Mouse (Mus musculus): ENCODE data around the gene Slc2a1. TPM values are rescaled to one million over a fixed set of nuclear protein-coding genes. Genes with fewer than 3 reads are reported as not detected.

Slc2a1 gene
- polyA plus RNA-seq, 1 experiment from 2014 or later: 94.2 TPM

DNA sequence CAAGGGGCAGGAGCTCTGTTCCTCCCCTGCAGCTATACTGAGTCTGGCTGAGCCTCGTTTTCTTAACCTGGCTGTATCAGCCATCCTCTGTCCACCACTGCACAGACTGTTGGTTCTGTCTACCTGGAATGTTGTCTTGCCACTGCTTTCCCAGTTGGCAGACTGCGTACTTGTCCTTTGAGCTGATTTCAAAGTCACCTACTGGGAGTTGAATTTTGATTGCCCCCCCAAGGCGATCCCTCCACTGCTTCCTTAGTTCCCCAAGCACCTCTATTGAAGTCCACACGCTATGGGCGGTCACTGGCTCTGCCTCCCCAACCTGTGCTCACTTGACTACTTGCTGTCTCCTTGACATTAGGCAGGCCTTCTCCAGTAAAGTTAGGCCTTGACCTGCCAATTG lies 9.1 kb downstream of the Slc2a1 start:
- H3K27ac ChIP-seq (replicated peaks; ENCODE audit: low read depth, low read length): no peak overlapping the region
- DNase-seq (ENCODE audit: low spot score) (no peak), ATAC-seq (ENCODE audit: low read depth) (no peak)
- H3K4me1 ChIP-seq (ENCODE audit: control insufficient read depth, insufficient read depth, low read length): peaks cover 6% of the 10 kb centered on the region
- no peaks in the 10 kb centered on the region for H3K27me3 ChIP-seq (replicated peaks; ENCODE audit: control insufficient read depth, insufficient read depth, low read length)
- WGBS: 73% methylated on average over 5 of the region's 5 CpGs
- H3K4me3 ChIP-seq (ENCODE audit: low read depth, low read length): no peak overlapping the region
- H3K9me3 ChIP-seq (ENCODE audit: control insufficient read depth, low read length): no peaks in the 10 kb centered on the region
- H3K9ac ChIP-seq (ENCODE audit: low read depth, low read length): no peak overlapping the region
- no peak overlapping the region for H3K4me2 ChIP-seq (ENCODE audit: low read depth, low read length)
- H3K36me3 ChIP-seq (ENCODE audit: control insufficient read depth, insufficient read depth, low read length): peaks cover 34% of the 10 kb centered on the region

DNA sequence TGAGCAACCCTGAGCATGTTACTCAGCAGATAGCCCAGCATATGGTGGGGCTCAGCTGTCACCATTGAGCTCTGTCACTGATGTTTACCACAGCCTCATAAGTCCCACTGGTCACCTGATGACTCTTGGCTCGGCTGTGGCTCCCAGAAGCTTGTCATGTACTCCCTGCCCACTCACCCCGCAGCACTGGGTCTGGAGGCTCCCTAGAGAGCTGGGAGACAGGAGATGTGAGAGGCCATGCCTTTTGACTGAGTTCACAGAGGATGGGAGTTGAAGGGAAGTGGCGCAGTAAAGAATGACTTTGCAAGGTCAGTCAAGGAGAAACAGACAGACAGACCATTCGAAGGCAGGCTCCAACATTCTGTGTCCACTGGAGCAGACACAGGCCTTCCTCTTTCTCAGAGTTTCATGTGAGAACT lies 10.2 kb downstream of the Slc2a1 start:
- Histone ChIP-seq H3K27ac (replicated peaks; ENCODE audit: low read depth, low read length) (no peak overlapping the region), H3K4me2 (ENCODE audit: low read depth, low read length) (no peak overlapping the region), H3K4me1 (ENCODE audit: control insufficient read depth, insufficient read depth, low read length) (peaks cover 6% of the 10 kb centered on the region), H3K9ac (ENCODE audit: low read depth, low read length) (no peak overlapping the region), H3K27me3 (replicated peaks; ENCODE audit: control insufficient read depth, insufficient read depth, low read length) (no peaks in the 10 kb centered on the region), H3K4me3 (ENCODE audit: low read depth, low read length) (no peak overlapping the region), H3K36me3 (ENCODE audit: control insufficient read depth, insufficient read depth, low read length) (peaks cover 44% of the 10 kb centered on the region), H3K9me3 (ENCODE audit: control insufficient read depth, low read length) (no peaks in the 10 kb centered on the region)
- DNase-seq (ENCODE audit: low spot score): no peak
- ATAC-seq (ENCODE audit: low read depth): no peak
- WGBS: 81% methylated on average over 4 of the region's 4 CpGs

DNA sequence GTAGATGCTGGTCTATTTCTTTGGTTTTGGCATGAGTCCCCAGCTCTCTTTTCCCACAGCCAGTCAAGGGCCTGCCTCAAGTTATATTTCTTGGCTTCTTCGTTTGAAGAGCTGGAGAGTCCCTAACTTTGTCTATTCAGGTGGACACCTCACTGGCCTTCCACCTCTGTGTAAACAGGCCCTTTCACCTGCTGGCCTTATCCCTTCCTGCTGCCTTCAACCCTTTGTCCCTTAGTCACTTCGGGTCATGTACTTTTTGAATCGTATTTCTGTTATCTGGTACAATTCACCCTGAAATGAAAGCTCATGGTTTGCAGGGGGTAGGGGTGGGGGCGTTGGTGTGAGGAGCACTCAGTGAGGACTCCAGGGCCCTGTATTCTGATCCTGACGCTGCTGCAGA lies 10.8 kb downstream of the Slc2a1 start:
- H3K27me3 ChIP-seq (replicated peaks; ENCODE audit: control insufficient read depth, insufficient read depth, low read length): no peaks in the 10 kb centered on the region
- peaks cover 51% of the 10 kb centered on the region for H3K36me3 ChIP-seq (ENCODE audit: control insufficient read depth, insufficient read depth, low read length)
- WGBS: 78% methylated on average over 5 of the region's 5 CpGs
- no peak overlapping the region for H3K4me3 ChIP-seq (ENCODE audit: low read depth, low read length)
- no peak overlapping the region for H3K9ac ChIP-seq (ENCODE audit: low read depth, low read length)
- no peak overlapping the region for H3K27ac ChIP-seq (replicated peaks; ENCODE audit: low read depth, low read length)
- H3K9me3 ChIP-seq (ENCODE audit: control insufficient read depth, low read length): no peaks in the 10 kb centered on the region
- H3K4me2 ChIP-seq (ENCODE audit: low read depth, low read length): no peak overlapping the region
- peaks cover 6% of the 10 kb centered on the region for H3K4me1 ChIP-seq (ENCODE audit: control insufficient read depth, insufficient read depth, low read length)
- ATAC-seq (ENCODE audit: low read depth) (no peak), DNase-seq (ENCODE audit: low spot score) (no peak)

DNA sequence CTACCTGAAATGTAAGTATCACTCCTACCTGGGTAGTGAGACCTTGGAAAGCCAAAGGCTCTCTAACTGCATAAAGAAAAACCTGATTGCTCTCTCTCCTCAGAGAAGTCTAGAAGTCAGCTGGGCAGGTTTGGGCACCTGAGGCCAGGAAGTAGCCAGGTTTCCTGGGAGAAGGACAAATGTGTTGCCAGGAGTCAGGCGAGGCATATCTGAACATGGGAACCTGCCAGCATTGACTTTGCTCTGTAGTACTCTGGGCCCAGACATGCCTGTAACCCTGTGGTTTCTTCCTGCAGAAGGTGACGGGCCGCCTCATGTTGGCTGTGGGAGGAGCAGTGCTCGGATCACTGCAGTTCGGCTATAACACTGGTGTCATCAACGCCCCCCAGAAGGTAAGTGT lies 11.6 kb downstream of the Slc2a1 start:
- H3K4me1 ChIP-seq (ENCODE audit: control insufficient read depth, insufficient read depth, low read length): peaks cover 6% of the 10 kb centered on the region
- H3K9ac ChIP-seq (ENCODE audit: low read depth, low read length): no peak overlapping the region
- no peak overlapping the region for H3K4me3 ChIP-seq (ENCODE audit: low read depth, low read length)
- no peaks in the 10 kb centered on the region for H3K9me3 ChIP-seq (ENCODE audit: control insufficient read depth, low read length)
- WGBS: 77% methylated on average over 6 of the region's 6 CpGs
- H3K4me2 ChIP-seq (ENCODE audit: low read depth, low read length): no peak overlapping the region
- DNase-seq (ENCODE audit: low spot score) (peak; percentile 29), ATAC-seq (ENCODE audit: low read depth) (no peak)
- H3K36me3 ChIP-seq (ENCODE audit: control insufficient read depth, insufficient read depth, low read length): peaks cover 58% of the 10 kb centered on the region
- H3K27ac ChIP-seq (replicated peaks; ENCODE audit: low read depth, low read length): no peak overlapping the region
- no peaks in the 10 kb centered on the region for H3K27me3 ChIP-seq (replicated peaks; ENCODE audit: control insufficient read depth, insufficient read depth, low read length)

DNA sequence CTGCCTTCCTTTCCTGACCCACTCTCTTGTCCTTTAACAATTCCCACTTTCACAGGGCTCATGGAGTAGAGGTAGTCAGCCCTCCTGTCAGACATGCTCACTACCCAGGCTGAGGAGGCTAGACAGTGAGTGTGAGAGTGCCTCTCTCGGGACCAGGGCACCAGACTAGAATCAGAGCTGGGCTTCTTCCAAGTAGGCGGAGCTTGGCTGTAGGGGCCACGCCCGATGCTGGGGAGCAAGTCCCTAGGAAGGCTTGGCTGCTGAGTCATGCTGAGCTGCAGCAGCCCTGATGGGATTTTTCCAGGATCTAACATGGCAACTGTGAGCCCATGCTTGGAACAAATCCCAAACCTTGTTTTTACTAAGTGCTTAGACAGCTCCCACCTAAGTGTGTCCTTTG lies 12.7 kb downstream of the Slc2a1 start:
- WGBS: 42% methylated on average over 4 of the region's 4 CpGs
- Histone ChIP-seq H3K36me3 (ENCODE audit: control insufficient read depth, insufficient read depth, low read length) (peaks cover 69% of the 10 kb centered on the region), H3K9ac (ENCODE audit: low read depth, low read length) (no peak overlapping the region), H3K4me2 (ENCODE audit: low read depth, low read length) (no peak overlapping the region), H3K4me3 (ENCODE audit: low read depth, low read length) (no peak overlapping the region), H3K27me3 (replicated peaks; ENCODE audit: control insufficient read depth, insufficient read depth, low read length) (no peaks in the 10 kb centered on the region), H3K9me3 (ENCODE audit: control insufficient read depth, low read length) (no peaks in the 10 kb centered on the region), H3K4me1 (ENCODE audit: control insufficient read depth, insufficient read depth, low read length) (peaks cover 6% of the 10 kb centered on the region), H3K27ac (replicated peaks; ENCODE audit: low read depth, low read length) (no peak overlapping the region)
- DNase-seq (ENCODE audit: low spot score): peak; percentile 82
- peak; percentile 24; the same call in 1 of the 2 replicates for ATAC-seq (ENCODE audit: low read depth)

DNA sequence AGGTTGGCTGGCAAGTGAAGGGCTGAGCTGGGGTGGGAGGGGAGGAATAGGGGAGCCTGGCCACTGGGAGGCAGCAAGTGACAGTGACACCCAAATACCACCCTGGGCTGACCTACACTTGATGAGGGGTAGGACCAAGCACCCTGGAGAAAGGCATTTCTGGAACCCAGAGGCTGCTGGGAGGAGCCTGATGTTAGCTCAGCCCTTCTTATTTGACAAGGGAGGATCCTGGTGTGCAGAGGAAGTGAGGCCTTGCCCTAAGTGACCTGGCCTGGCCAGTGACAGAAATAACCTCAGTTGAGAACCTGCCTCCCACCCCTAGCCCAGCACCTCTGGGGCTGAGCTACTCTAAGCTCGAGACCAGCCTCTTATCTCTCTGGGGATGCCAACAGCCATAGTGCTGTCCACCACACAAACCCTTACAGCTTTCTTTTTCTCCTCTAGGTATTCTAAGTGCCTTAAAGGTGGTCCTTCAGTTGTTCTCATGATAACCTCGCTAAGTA lies 16.3 kb downstream of the Slc2a1 start:
- H3K9ac ChIP-seq (ENCODE audit: low read depth, low read length): no peak overlapping the region
- H3K27ac ChIP-seq (replicated peaks; ENCODE audit: low read depth, low read length): no peak overlapping the region; the same call in 1 of the 2 replicates
- 72% methylated on average over 2 of the region's 2 CpGs for WGBS
- ATAC-seq (ENCODE audit: low read depth) (no peak), DNase-seq (ENCODE audit: low spot score) (no peak)
- no peak overlapping the region for H3K4me3 ChIP-seq (ENCODE audit: low read depth, low read length)
- H3K9me3 ChIP-seq (ENCODE audit: control insufficient read depth, low read length): no peaks in the 10 kb centered on the region
- peaks cover 89% of the 10 kb centered on the region for H3K36me3 ChIP-seq (ENCODE audit: control insufficient read depth, insufficient read depth, low read length)
- peaks cover 6% of the 10 kb centered on the region for H3K4me1 ChIP-seq (ENCODE audit: control insufficient read depth, insufficient read depth, low read length)
- H3K27me3 ChIP-seq (replicated peaks; ENCODE audit: control insufficient read depth, insufficient read depth, low read length): no peaks in the 10 kb centered on the region
- no peak overlapping the region for H3K4me2 ChIP-seq (ENCODE audit: low read depth, low read length)

DNA sequence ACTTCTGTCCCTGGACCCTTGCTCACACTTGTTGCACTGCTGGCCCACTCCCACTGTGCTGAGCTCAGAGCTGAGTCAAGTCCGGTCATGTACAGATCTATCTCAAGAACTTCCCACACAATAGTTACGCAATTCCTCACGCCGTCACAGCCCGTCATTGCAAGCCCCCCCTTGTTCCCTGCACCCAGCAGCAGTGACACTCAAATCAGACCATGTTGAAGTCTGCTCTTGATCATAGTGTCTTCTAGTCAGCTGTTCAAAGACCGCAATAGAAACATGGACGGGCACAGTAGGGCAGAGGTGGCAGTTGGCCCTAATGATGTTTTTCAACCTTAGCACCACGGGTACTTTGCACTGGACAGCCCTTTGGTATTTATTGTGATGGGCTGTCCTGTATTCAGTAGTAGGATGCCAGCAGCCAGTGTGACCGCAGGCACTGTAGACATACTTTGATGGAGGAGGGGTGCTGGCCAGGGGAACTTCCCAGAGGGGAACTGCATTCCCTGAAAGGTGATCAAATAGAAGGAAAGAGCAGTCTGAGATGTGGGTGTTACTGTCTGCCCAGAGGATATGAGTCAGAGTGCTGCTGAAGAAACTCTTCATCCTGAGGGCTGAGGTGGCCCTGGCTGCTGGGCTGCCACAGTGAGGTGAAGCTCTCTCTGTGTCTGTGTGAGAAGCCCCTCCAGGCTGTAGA lies 17.2 kb downstream of the Slc2a1 start:
- Histone ChIP-seq H3K27me3 (replicated peaks; ENCODE audit: control insufficient read depth, insufficient read depth, low read length) (no peaks in the 10 kb centered on the region), H3K4me1 (ENCODE audit: control insufficient read depth, insufficient read depth, low read length) (peaks cover 6% of the 10 kb centered on the region), H3K9ac (ENCODE audit: low read depth, low read length) (no peak overlapping the region), H3K4me3 (ENCODE audit: low read depth, low read length) (no peak overlapping the region), H3K4me2 (ENCODE audit: low read depth, low read length) (no peak overlapping the region), H3K9me3 (ENCODE audit: control insufficient read depth, low read length) (no peaks in the 10 kb centered on the region), H3K36me3 (ENCODE audit: control insufficient read depth, insufficient read depth, low read length) (peaks cover 82% of the 10 kb centered on the region), H3K27ac (replicated peaks; ENCODE audit: low read depth, low read length) (no peak overlapping the region)
- DNase-seq (ENCODE audit: low spot score) (no peak), ATAC-seq (ENCODE audit: low read depth) (no peak)
- 76% methylated on average over 9 of the region's 9 CpGs for WGBS

DNA sequence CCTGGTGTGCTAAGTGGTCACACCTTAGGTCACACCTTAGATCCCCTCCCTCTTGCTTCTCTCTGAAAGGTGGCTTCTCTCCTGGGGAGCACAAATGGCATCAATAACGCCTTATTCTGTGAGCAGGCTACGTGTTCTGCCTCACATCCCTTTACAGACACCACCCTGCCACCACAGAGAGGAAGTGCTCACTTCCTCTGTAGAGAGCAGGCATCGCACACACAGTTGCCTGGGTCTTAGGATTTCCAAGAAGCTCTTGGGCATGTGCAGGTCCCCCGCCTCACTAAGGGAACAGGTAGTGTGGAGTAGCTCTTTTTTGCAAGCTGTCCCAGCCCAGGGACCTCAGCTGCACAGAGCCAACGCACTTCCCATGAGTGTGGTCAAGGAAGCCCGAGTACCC lies 18.7 kb downstream of the Slc2a1 start:
- WGBS: 84% methylated on average over 6 of the region's 6 CpGs
- Histone ChIP-seq H3K27me3 (replicated peaks; ENCODE audit: control insufficient read depth, insufficient read depth, low read length) (no peaks in the 10 kb centered on the region), H3K36me3 (ENCODE audit: control insufficient read depth, insufficient read depth, low read length) (peaks cover 82% of the 10 kb centered on the region), H3K27ac (replicated peaks; ENCODE audit: low read depth, low read length) (no peak overlapping the region), H3K4me1 (ENCODE audit: control insufficient read depth, insufficient read depth, low read length) (no peaks in the 10 kb centered on the region), H3K4me3 (ENCODE audit: low read depth, low read length) (no peak overlapping the region), H3K9me3 (ENCODE audit: control insufficient read depth, low read length) (no peaks in the 10 kb centered on the region), H3K9ac (ENCODE audit: low read depth, low read length) (no peak overlapping the region), H3K4me2 (ENCODE audit: low read depth, low read length) (no peak overlapping the region)
- ATAC-seq (ENCODE audit: low read depth) (no peak), DNase-seq (ENCODE audit: low spot score) (no peak)

DNA sequence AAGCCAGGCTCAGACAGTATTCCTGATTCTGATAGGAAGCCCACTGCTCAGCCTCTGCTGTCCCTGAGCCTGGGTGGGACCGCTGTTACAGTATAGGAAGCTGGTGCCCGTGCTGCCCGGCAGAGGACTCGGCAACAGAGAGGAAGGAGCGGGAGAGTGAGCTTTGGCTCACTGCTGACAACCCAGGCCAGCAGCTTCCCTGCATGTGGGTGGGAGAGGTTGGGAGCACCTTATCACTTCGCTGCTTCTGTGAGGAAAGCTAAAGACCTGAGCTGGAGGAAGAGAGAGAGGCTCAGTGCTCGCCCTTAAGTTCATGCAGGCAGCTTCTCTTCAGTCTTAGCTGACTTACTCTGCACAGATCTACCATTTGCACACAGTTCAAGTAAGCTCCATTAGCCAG lies 20.0 kb downstream of the Slc2a1 start:
- DNase-seq (ENCODE audit: low spot score): no peak
- no peak for ATAC-seq (ENCODE audit: low read depth)
- Histone ChIP-seq H3K4me3 (ENCODE audit: low read depth, low read length) (no peak overlapping the region), H3K4me2 (ENCODE audit: low read depth, low read length) (no peak overlapping the region), H3K27ac (replicated peaks; ENCODE audit: low read depth, low read length) (no peak overlapping the region), H3K36me3 (ENCODE audit: control insufficient read depth, insufficient read depth, low read length) (peaks cover 82% of the 10 kb centered on the region), H3K4me1 (ENCODE audit: control insufficient read depth, insufficient read depth, low read length) (no peaks in the 10 kb centered on the region), H3K9me3 (ENCODE audit: control insufficient read depth, low read length) (no peaks in the 10 kb centered on the region), H3K27me3 (replicated peaks; ENCODE audit: control insufficient read depth, insufficient read depth, low read length) (no peaks in the 10 kb centered on the region), H3K9ac (ENCODE audit: low read depth, low read length) (no peak overlapping the region)
- 79% methylated on average over 7 of the region's 7 CpGs for WGBS
